Mouse (Mus musculus) heart, embryonic 14.5 days (tissue): ENCODE data around the gene Kcnj11. TPM values are rescaled to one million over a fixed set of nuclear protein-coding genes. Genes with fewer than 3 reads are reported as not detected.

Source experiments
- ATAC-seq: fragments of 200-750 bp; cut with Nextera tagmentation; 2 replicates; pipeline ENCODE4 v1.8.0; 2017; ENCODE audit warnings: low read depth, moderate TSS enrichment; ENCODE audit not compliant: insufficient number of reproducible peaks, insufficient read depth, low FRiP score
- H3K27ac ChIP-seq, 2 experiments: fragments of 200-500 bp in 1 of 2; fragments of 300-500 bp in 1 of 2; sonication (generic) in 1 of 2; replicated peaks in 1 of 2; 2 replicates each; pipeline ENCODE4 v1.5.1; 2012 to 2014; ENCODE audit warnings: low read depth in 2 of 2, low read length in 2 of 2, control low read depth in 1 of 2, mild to moderate bottlenecking in 1 of 2, mixed read lengths in 1 of 2; ENCODE audit not compliant: control insufficient read depth in 1 of 2, insufficient read depth in 1 of 2
- H3K27me3 ChIP-seq: fragments of 300-500 bp; sonication (generic); 2 replicates; pipeline ENCODE4 v1.6.1; 2014; ENCODE audit warnings: mild to moderate bottlenecking, low read length, control low read depth; ENCODE audit not compliant: control insufficient read depth, insufficient read depth
- H3K36me3 ChIP-seq: fragments of 300-500 bp; sonication (generic); 2 replicates; pipeline ENCODE4 v1.6.1; 2014; ENCODE audit warnings: mild to moderate bottlenecking, control low read depth, low read length, mixed read lengths; ENCODE audit not compliant: control insufficient read depth, insufficient read depth
- H3K4me1 ChIP-seq, 2 experiments: fragments of 200-500 bp in 1 of 2; fragments of 300-500 bp in 1 of 2; sonication (generic) in 1 of 2; 2 replicates each; pipeline ENCODE4 v1.6.1; 2012 to 2014; ENCODE audit warnings: low read length in 2 of 2, control low read depth in 1 of 2, mixed read lengths in 1 of 2; ENCODE audit not compliant: control insufficient read depth in 2 of 2, insufficient read depth in 2 of 2
- H3K4me2 ChIP-seq: fragments of 300-500 bp; sonication (generic); 2 replicates; pipeline ENCODE4 v1.6.1; 2014; ENCODE audit warnings: mild to moderate bottlenecking, low read length
- H3K4me3 ChIP-seq, 2 experiments: fragments of 200-500 bp in 1 of 2; fragments of 300-500 bp in 1 of 2; sonication (generic) in 1 of 2; 2 replicates each; pipeline ENCODE4 v1.5.1; 2012 to 2014; ENCODE audit warnings: low read length in 2 of 2, mild to moderate bottlenecking in 2 of 2, control low read depth in 1 of 2, low read depth in 1 of 2, moderate library complexity in 1 of 2; ENCODE audit not compliant: control insufficient read depth in 1 of 2, insufficient read depth in 1 of 2
- H3K9ac ChIP-seq: fragments of 300-500 bp; sonication (generic); 2 replicates; pipeline ENCODE4 v1.6.1; 2014; ENCODE audit warnings: mild to moderate bottlenecking, low read length
- H3K9me3 ChIP-seq: fragments of 300-500 bp; sonication (generic); 2 replicates; pipeline ENCODE4 v1.6.1; 2016; ENCODE audit warnings: low read length, control low read depth; ENCODE audit not compliant: control insufficient read depth
- WGBS: fragments of 180-500 bp; shearing (Covaris S2); extraction: QIAGEN DNeasy Blood & Tissue Kit; methylation state at CpG from one replicate; pipeline ENCODE4 v1.1.7; 2014; 5-methylcytosine and 5-hydroxymethylcytosine counted together
- polyA plus RNA-seq: library from polyadenylated mRNA; unstranded; fragments of >200 nt; fragmentation: Nextera tagmentation; extraction: Ambion mirVana; gene quantifications from 2 replicates; pipeline ENCODE4 v1.2.1, GENCODE M21; 2014

The Kcnj11 gene
- polyA plus RNA-seq, 1 experiment from 2014 or later, result 8.0 TPM

- H3K4me3 ChIP-seq, result no peak overlapping the region
- no peaks in the 10 kb centered on the region for H3K9me3 ChIP-seq
- 53% methylated on average over 8 of the region's 8 CpGs for WGBS
- H3K36me3 ChIP-seq, result no peaks in the 10 kb centered on the region
- H3K27ac ChIP-seq, result no peak overlapping the region
- ATAC-seq, result no peak
- H3K9ac ChIP-seq, result no peak overlapping the region
- H3K27me3 ChIP-seq, result no peaks in the 10 kb centered on the region
- H3K4me2 ChIP-seq, result no peak overlapping the region
- peaks cover 22 to 23% of the 10 kb centered on the region in 2 experiments for H3K4me1 ChIP-seq
These were observed 31.2 kb upstream of the Kcnj11 start for GRCm38 (mm10) chr7:46131806-46132205.

- no peaks in the 10 kb centered on the region for H3K27me3 ChIP-seq
- no peaks in the 10 kb centered on the region for H3K9me3 ChIP-seq
- WGBS, result 31% methylated on average over 3 of the region's 3 CpGs
- peaks cover 22 to 23% of the 10 kb centered on the region in 2 experiments for H3K4me1 ChIP-seq
- no peak for ATAC-seq
- no peaks in the 10 kb centered on the region for H3K36me3 ChIP-seq
- no peak overlapping the region for H3K27ac ChIP-seq
- H3K9ac ChIP-seq, result no peak overlapping the region
- H3K4me2 ChIP-seq, result no peak overlapping the region
- H3K4me3 ChIP-seq, result no peak overlapping the region
These were observed 30.7 kb upstream of the Kcnj11 start for GRCm38 (mm10) chr7:46131266-46131665.

- no peak for ATAC-seq
- 57% methylated on average over 7 of the region's 7 CpGs for WGBS
- Histone ChIP-seq H3K27me3 (no peaks in the 10 kb centered on the region), H3K4me3 (no peak overlapping the region), H3K9me3 (no peaks in the 10 kb centered on the region), H3K27ac (no peak overlapping the region), H3K36me3 (no peaks in the 10 kb centered on the region), H3K4me1 (peaks cover 22 to 26% of the 10 kb centered on the region in 2 experiments), H3K4me2 (no peak overlapping the region), H3K9ac (no peak overlapping the region)
These were observed 30.2 kb upstream of the Kcnj11 start for GRCm38 (mm10) chr7:46130723-46131122.

GRCm38 (mm10) chr7:46129463-46130179, 29.1 kb upstream of the Kcnj11 start:
- no peaks in the 10 kb centered on the region for H3K9me3 ChIP-seq
- no peak overlapping the region for H3K4me3 ChIP-seq
- no peaks in the 10 kb centered on the region for H3K36me3 ChIP-seq
- H3K27me3 ChIP-seq, result no peaks in the 10 kb centered on the region
- no peak overlapping the region for H3K9ac ChIP-seq
- no peak overlapping the region for H3K27ac ChIP-seq
- 49% methylated on average over 7 of the region's 7 CpGs for WGBS
- H3K4me1 ChIP-seq, result peaks cover 31 to 36% of the 10 kb centered on the region in 2 experiments
- H3K4me2 ChIP-seq, result no peak overlapping the region
- ATAC-seq, result no peak

GRCm38 (mm10) chr7:46128196-46128595, 27.6 kb upstream of the Kcnj11 start:
- H3K4me3 ChIP-seq, result no peak overlapping the region
- H3K4me2 ChIP-seq, result no peak overlapping the region
- no peaks in the 10 kb centered on the region for H3K36me3 ChIP-seq
- WGBS, result 75% methylated on average over 7 of the region's 7 CpGs
- H3K27me3 ChIP-seq, result 0 out of 2 replicates have a peak, but pooled peaks cover 2% of the 10 kb centered on the region
- H3K9me3 ChIP-seq, result no peaks in the 10 kb centered on the region
- no peak overlapping the region for H3K9ac ChIP-seq
- ATAC-seq, result no peak
- H3K4me1 ChIP-seq, result peaks cover 20 to 30% of the 10 kb centered on the region in 2 experiments
- H3K27ac ChIP-seq, result no peak overlapping the region

- WGBS, result 36% methylated on average over 11 of the region's 11 CpGs
- peak; percentile 59 for ATAC-seq
- peaks cover 5% of the 10 kb centered on the region; the same call in 1 of the 2 replicates for H3K9me3 ChIP-seq
- H3K9ac ChIP-seq, result no peak overlapping the region
- peaks cover 15 to 23% of the 10 kb centered on the region in 2 experiments for H3K4me1 ChIP-seq
- 0 out of 2 replicates have a peak overlapping the region, but pooled peaks have one; percentile 12 for H3K4me2 ChIP-seq
- no peak overlapping the region for H3K27ac ChIP-seq
- no peaks in the 10 kb centered on the region for H3K36me3 ChIP-seq
- 0 out of 2 replicates have a peak, but pooled peaks cover 3% of the 10 kb centered on the region for H3K27me3 ChIP-seq
- H3K4me3 ChIP-seq, result no peak overlapping the region
These were observed 24.8 kb upstream of the Kcnj11 start for GRCm38 (mm10) chr7:46125340-46125739.

- 0 out of 2 replicates have a peak, but pooled peaks cover 3% of the 10 kb centered on the region for H3K27me3 ChIP-seq
- H3K27ac ChIP-seq, result no peak overlapping the region
- no peak overlapping the region for H3K4me3 ChIP-seq
- ATAC-seq, result no peak
- H3K9ac ChIP-seq, result no peak overlapping the region
- no peak overlapping the region for H3K4me2 ChIP-seq
- WGBS, result 62% methylated on average over 6 of the region's 6 CpGs
- peaks cover 12 to 18% of the 10 kb centered on the region in 2 experiments for H3K4me1 ChIP-seq
- no peaks in the 10 kb centered on the region for H3K36me3 ChIP-seq
- peaks cover 5% of the 10 kb centered on the region; the same call in 1 of the 2 replicates for H3K9me3 ChIP-seq
These were observed 23.9 kb upstream of the Kcnj11 start for GRCm38 (mm10) chr7:46124460-46124859.
